Mouse (Mus musculus): ENCODE results near the gene Ttc28. TPM values are rescaled to one million over a fixed set of nuclear protein-coding genes. Genes with fewer than 3 reads are reported as not detected.

Gene Ttc28
- total RNA-seq, 2 experiments from 2014 or later = 0.41 to 1.0 TPM

- no peak for ATAC-seq (replicated peaks; ENCODE audit: poor library complexity, severe bottlenecking)
Measured at GRCm38 (mm10) chr5:110948476-110949399, 69.1 kb downstream of the Ttc28 start.

- no peak for ATAC-seq (replicated peaks; ENCODE audit: poor library complexity, severe bottlenecking)
Measured at GRCm38 (mm10) chr5:110949791-110950190, 70.2 kb downstream of the Ttc28 start.

GRCm38 (mm10) chr5:110958196-110958595, 78.6 kb downstream of the Ttc28 start:
- no peak for ATAC-seq (replicated peaks; ENCODE audit: poor library complexity, severe bottlenecking)

- no peak for ATAC-seq (replicated peaks; ENCODE audit: poor library complexity, severe bottlenecking)
Measured at GRCm38 (mm10) chr5:110960067-110960466, 80.5 kb downstream of the Ttc28 start.

- peak; percentile 67 for ATAC-seq (replicated peaks; ENCODE audit: poor library complexity, severe bottlenecking)
Measured at GRCm38 (mm10) chr5:110960890-110961289, 81.3 kb downstream of the Ttc28 start.

GRCm38 (mm10) chr5:110967483-110968055, 88.0 kb downstream of the Ttc28 start:
- ATAC-seq (replicated peaks; ENCODE audit: poor library complexity, severe bottlenecking) = no peak

- no peak for ATAC-seq (replicated peaks; ENCODE audit: poor library complexity, severe bottlenecking)
Measured at GRCm38 (mm10) chr5:110968566-110968965, 89.0 kb downstream of the Ttc28 start.

- ATAC-seq (replicated peaks; ENCODE audit: poor library complexity, severe bottlenecking) = peak; percentile 83
Measured at GRCm38 (mm10) chr5:110970162-110970780, 90.7 kb downstream of the Ttc28 start.

- no peak for ATAC-seq (replicated peaks; ENCODE audit: poor library complexity, severe bottlenecking)
Measured at GRCm38 (mm10) chr5:110976721-110977120, 97.1 kb downstream of the Ttc28 start.

GRCm38 (mm10) chr5:110977796-110978195, 98.2 kb downstream of the Ttc28 start:
- ATAC-seq (replicated peaks; ENCODE audit: poor library complexity, severe bottlenecking) = no peak

- ATAC-seq (replicated peaks; ENCODE audit: poor library complexity, severe bottlenecking) = peak; percentile 74
Measured at GRCm38 (mm10) chr5:110978461-110978860, 98.9 kb downstream of the Ttc28 start.

GRCm38 (mm10) chr5:110979011-110979860, 99.6 kb downstream of the Ttc28 start:
- peak; percentile 45 for ATAC-seq (replicated peaks; ENCODE audit: poor library complexity, severe bottlenecking)

- ATAC-seq (replicated peaks; ENCODE audit: poor library complexity, severe bottlenecking) = 0 out of 2 replicates have a peak, but pooled peaks have one; percentile 16
Measured at GRCm38 (mm10) chr5:110979861-110980346, 100.3 kb downstream of the Ttc28 start.

- no peak for ATAC-seq (replicated peaks; ENCODE audit: poor library complexity, severe bottlenecking)
Measured at GRCm38 (mm10) chr5:110980576-110980975, 101.0 kb downstream of the Ttc28 start.

GRCm38 (mm10) chr5:110982436-110982835, 102.8 kb downstream of the Ttc28 start:
- no peak for ATAC-seq (replicated peaks; ENCODE audit: poor library complexity, severe bottlenecking)

GRCm38 (mm10) chr5:110984136-110984681, 104.6 kb downstream of the Ttc28 start:
- no peak for ATAC-seq (replicated peaks; ENCODE audit: poor library complexity, severe bottlenecking)

GRCm38 (mm10) chr5:110996835-110997539, 117.4 kb downstream of the Ttc28 start:
- no peak for ATAC-seq (replicated peaks; ENCODE audit: poor library complexity, severe bottlenecking)

- ATAC-seq (replicated peaks; ENCODE audit: poor library complexity, severe bottlenecking) = no peak
Measured at GRCm38 (mm10) chr5:110997692-110998091, 118.1 kb downstream of the Ttc28 start.

GRCm38 (mm10) chr5:110998298-110998697, 118.7 kb downstream of the Ttc28 start:
- ATAC-seq (replicated peaks; ENCODE audit: poor library complexity, severe bottlenecking) = no peak
